Mouse (Mus musculus): ENCODE results near the gene Zfp384. TPM values are rescaled to one million over a fixed set of nuclear protein-coding genes. Genes with fewer than 3 reads are reported as not detected.
A peak's percentile ranks its signal among the peaks of the same experiment; 100 is the strongest.

The Zfp384 gene
- polyA plus RNA-seq, 1 experiment = 50.2 TPM

GRCm38 (mm10) chr6:124998066-124998465 lies 10.9 kb upstream of the Zfp384 start:
- TF ChIP-seq CTCF (IDR thresholded peaks at IDR 0.05; ENCODE audit: control insufficient read depth, insufficient read depth, insufficient replicate concordance, low read depth, low read length) (no peak), POLR2A (IDR thresholded peaks at IDR 0.05; ENCODE audit: control insufficient read depth, low read depth, low read length) (no peak)
- H3K27ac ChIP-seq (ENCODE audit: control insufficient read depth, insufficient read depth, low read depth, low read length) = no peak overlapping the region
- no peak overlapping the region for H3K4me3 ChIP-seq (ENCODE audit: control insufficient read depth, low read depth, low read length)
- no peaks in the 10 kb centered on the region for H3K36me3 ChIP-seq (ENCODE audit: control insufficient read depth, insufficient read depth, low read length)
- 0 out of 2 replicates have a peak, but pooled peaks cover 2% of the 10 kb centered on the region for H3K27me3 ChIP-seq (ENCODE audit: control insufficient read depth, insufficient read depth, low read length)
- H3K4me1 ChIP-seq (ENCODE audit: control insufficient read depth, insufficient read depth, low read length) = peaks cover 22% of the 10 kb centered on the region

GRCm38 (mm10) chr6:124999091-124999490 lies 9.9 kb upstream of the Zfp384 start:
- H3K4me1 ChIP-seq (ENCODE audit: control insufficient read depth, insufficient read depth, low read length) = peaks cover 22% of the 10 kb centered on the region
- H3K4me3 ChIP-seq (ENCODE audit: control insufficient read depth, low read depth, low read length) = no peak overlapping the region
- H3K27me3 ChIP-seq (ENCODE audit: control insufficient read depth, insufficient read depth, low read length) = 0 out of 2 replicates have a peak, but pooled peaks cover 2% of the 10 kb centered on the region
- no peaks in the 10 kb centered on the region for H3K36me3 ChIP-seq (ENCODE audit: control insufficient read depth, insufficient read depth, low read length)
- TF ChIP-seq POLR2A (IDR thresholded peaks at IDR 0.05; ENCODE audit: control insufficient read depth, low read depth, low read length) (no peak), CTCF (IDR thresholded peaks at IDR 0.05; ENCODE audit: control insufficient read depth, insufficient read depth, insufficient replicate concordance, low read depth, low read length) (no peak)
- no peak overlapping the region for H3K27ac ChIP-seq (ENCODE audit: control insufficient read depth, insufficient read depth, low read depth, low read length)

GRCm38 (mm10) chr6:124999546-124999945 lies 9.4 kb upstream of the Zfp384 start:
- H3K36me3 ChIP-seq (ENCODE audit: control insufficient read depth, insufficient read depth, low read length) = no peaks in the 10 kb centered on the region
- H3K4me1 ChIP-seq (ENCODE audit: control insufficient read depth, insufficient read depth, low read length) = peaks cover 22% of the 10 kb centered on the region
- H3K4me3 ChIP-seq (ENCODE audit: control insufficient read depth, low read depth, low read length) = no peak overlapping the region
- H3K27ac ChIP-seq (ENCODE audit: control insufficient read depth, insufficient read depth, low read depth, low read length) = no peak overlapping the region
- TF ChIP-seq POLR2A (IDR thresholded peaks at IDR 0.05; ENCODE audit: control insufficient read depth, low read depth, low read length) (no peak), CTCF (IDR thresholded peaks at IDR 0.05; ENCODE audit: control insufficient read depth, insufficient read depth, insufficient replicate concordance, low read depth, low read length) (no peak)
- H3K27me3 ChIP-seq (ENCODE audit: control insufficient read depth, insufficient read depth, low read length) = 0 out of 2 replicates have a peak, but pooled peaks cover 2% of the 10 kb centered on the region

GRCm38 (mm10) chr6:125003706-125004105 lies 5.2 kb upstream of the Zfp384 start:
- peaks cover 5% of the 10 kb centered on the region; the same call in 1 of the 2 replicates for H3K4me1 ChIP-seq (ENCODE audit: control insufficient read depth, insufficient read depth, low read length)
- no peak overlapping the region for H3K4me3 ChIP-seq (ENCODE audit: control insufficient read depth, low read depth, low read length)
- H3K27me3 ChIP-seq (ENCODE audit: control insufficient read depth, insufficient read depth, low read length) = no peaks in the 10 kb centered on the region
- H3K27ac ChIP-seq (ENCODE audit: control insufficient read depth, insufficient read depth, low read depth, low read length) = no peak overlapping the region
- no peaks in the 10 kb centered on the region for H3K36me3 ChIP-seq (ENCODE audit: control insufficient read depth, insufficient read depth, low read length)
- TF ChIP-seq POLR2A (IDR thresholded peaks at IDR 0.05; ENCODE audit: control insufficient read depth, low read depth, low read length) = no peak
- TF ChIP-seq CTCF (IDR thresholded peaks at IDR 0.05; ENCODE audit: control insufficient read depth, insufficient read depth, insufficient replicate concordance, low read depth, low read length) = no peak

DNA sequence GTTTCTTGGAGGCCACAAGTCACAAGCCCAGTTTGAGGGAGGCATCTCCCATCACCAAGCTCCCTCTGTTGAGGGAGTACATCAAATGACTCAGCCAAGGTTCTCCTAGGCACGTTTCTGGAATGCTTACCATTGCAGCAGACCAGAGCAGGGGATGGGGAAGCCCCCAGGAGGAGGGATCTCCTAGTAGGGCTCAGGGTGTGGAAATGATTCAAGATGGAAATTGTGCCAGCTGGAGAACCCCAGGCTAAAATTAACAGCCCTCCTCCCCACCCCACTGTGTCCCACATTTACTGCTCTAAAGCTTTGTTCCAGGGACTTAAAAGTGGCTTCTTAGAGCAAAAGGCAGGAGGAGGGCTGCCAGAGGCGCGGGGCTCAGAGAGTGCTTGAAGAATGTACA lies 3.9 kb upstream of the Zfp384 start:
- no peak overlapping the region for H3K27ac ChIP-seq (ENCODE audit: control insufficient read depth, insufficient read depth, low read depth, low read length)
- H3K4me1 ChIP-seq (ENCODE audit: control insufficient read depth, insufficient read depth, low read length) = peaks cover 4% of the 10 kb centered on the region
- TF ChIP-seq POLR2A (IDR thresholded peaks at IDR 0.05; ENCODE audit: control insufficient read depth, low read depth, low read length) (no peak), CTCF (IDR thresholded peaks at IDR 0.05; ENCODE audit: control insufficient read depth, insufficient read depth, insufficient replicate concordance, low read depth, low read length) (no peak)
- no peak overlapping the region for H3K4me3 ChIP-seq (ENCODE audit: control insufficient read depth, low read depth, low read length)
- H3K27me3 ChIP-seq (ENCODE audit: control insufficient read depth, insufficient read depth, low read length) = no peaks in the 10 kb centered on the region
- no peaks in the 10 kb centered on the region for H3K36me3 ChIP-seq (ENCODE audit: control insufficient read depth, insufficient read depth, low read length)

DNA sequence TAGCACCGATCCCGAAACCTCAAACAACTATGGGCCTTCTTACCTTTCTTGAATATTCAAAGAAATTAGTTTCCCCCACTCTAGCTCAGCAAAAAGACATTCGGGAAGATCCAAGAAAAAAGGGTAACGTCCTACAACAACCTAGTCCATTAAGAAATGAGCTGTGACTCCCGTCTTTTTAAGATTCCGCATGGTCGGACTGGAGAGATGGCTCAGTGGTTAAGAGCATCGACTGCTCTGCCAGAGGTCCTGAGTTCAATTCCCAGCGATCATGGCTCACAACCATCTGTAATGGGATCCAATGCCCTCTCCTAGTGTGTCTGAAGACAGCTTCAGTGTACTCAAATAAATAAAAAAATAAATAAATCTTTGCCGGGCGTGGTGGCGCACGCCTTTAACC lies 885 bp upstream of the Zfp384 start:
- H3K4me3 ChIP-seq (ENCODE audit: control insufficient read depth, low read depth, low read length) = peak overlapping the region; percentile 76
- H3K27me3 ChIP-seq (ENCODE audit: control insufficient read depth, insufficient read depth, low read length) = no peaks in the 10 kb centered on the region
- no peak overlapping the region for H3K27ac ChIP-seq (ENCODE audit: control insufficient read depth, insufficient read depth, low read depth, low read length)
- TF ChIP-seq POLR2A (IDR thresholded peaks at IDR 0.05; ENCODE audit: control insufficient read depth, low read depth, low read length) (no peak), CTCF (IDR thresholded peaks at IDR 0.05; ENCODE audit: control insufficient read depth, insufficient read depth, insufficient replicate concordance, low read depth, low read length) (no peak)
- H3K36me3 ChIP-seq (ENCODE audit: control insufficient read depth, insufficient read depth, low read length) = no peaks in the 10 kb centered on the region; the same call in 1 of the 2 replicates
- peaks cover 4% of the 10 kb centered on the region for H3K4me1 ChIP-seq (ENCODE audit: control insufficient read depth, insufficient read depth, low read length)

- H3K27me3 ChIP-seq (ENCODE audit: control insufficient read depth, insufficient read depth, low read length) = no peaks in the 10 kb centered on the region
- H3K4me1 ChIP-seq (ENCODE audit: control insufficient read depth, insufficient read depth, low read length) = peaks cover 4% of the 10 kb centered on the region
- peak overlapping the region; percentile 76 for H3K4me3 ChIP-seq (ENCODE audit: control insufficient read depth, low read depth, low read length)
- no peaks in the 10 kb centered on the region; the same call in 1 of the 2 replicates for H3K36me3 ChIP-seq (ENCODE audit: control insufficient read depth, insufficient read depth, low read length)
- peak overlapping the region; percentile 76 for H3K27ac ChIP-seq (ENCODE audit: control insufficient read depth, insufficient read depth, low read depth, low read length)
- no peak; the same call in 1 of the 2 replicates for TF ChIP-seq CTCF (IDR thresholded peaks at IDR 0.05; ENCODE audit: control insufficient read depth, insufficient read depth, insufficient replicate concordance, low read depth, low read length)
- TF ChIP-seq POLR2A (IDR thresholded peaks at IDR 0.05; ENCODE audit: control insufficient read depth, low read depth, low read length) = peak; percentile 69
Observed at GRCm38 (mm10) chr6:125008586-125009128, 288 bp upstream of the Zfp384 start.
